Mouse (Mus musculus): Measurements from ENCODE around the gene Hmgb1. TPM values are rescaled to one million over a fixed set of nuclear protein-coding genes. Genes with fewer than 3 reads are reported as not detected.
A peak's percentile ranks its signal among the peaks of the same experiment; 100 is the strongest.

Gene Hmgb1
- polyA plus RNA-seq, 1 experiment from 2014 or later = 1,278 TPM

GRCm38 (mm10) chr5:149036920-149037319 lies 147.4 kb downstream of the Hmgb1 start:
- H3K9me3 ChIP-seq (ENCODE audit: control insufficient read depth, low read length) = peaks cover 9% of the 10 kb centered on the region; the same call in 1 of the 2 replicates
- DNase-seq (ENCODE audit: low spot score) (no peak), ATAC-seq (replicated peaks; ENCODE audit: low FRiP score) (no peak)
- no peaks in the 10 kb centered on the region for H3K36me3 ChIP-seq (ENCODE audit: control insufficient read depth, insufficient read depth, low read length)
- H3K4me3 ChIP-seq (ENCODE audit: low read depth, low read length) = no peak overlapping the region
- no peaks in the 10 kb centered on the region for H3K27me3 ChIP-seq (replicated peaks; ENCODE audit: control insufficient read depth, insufficient read depth, low read length)
- H3K27ac ChIP-seq (ENCODE audit: low read depth, low read length) = no peak overlapping the region
- H3K9ac ChIP-seq (ENCODE audit: low read depth, low read length) = no peak overlapping the region
- 85% methylated on average over 3 of the region's 3 CpGs for WGBS
- H3K4me2 ChIP-seq = no peak overlapping the region
- no peaks in the 10 kb centered on the region for H3K4me1 ChIP-seq (replicated peaks; ENCODE audit: control insufficient read depth, insufficient read depth, low read length)

- ATAC-seq (replicated peaks; ENCODE audit: low FRiP score) = no peak
- 89% methylated on average over 4 of the region's 4 CpGs for WGBS
These were observed 151.9 kb downstream of the Hmgb1 start for GRCm38 (mm10) chr5:149032438-149032837.

DNA sequence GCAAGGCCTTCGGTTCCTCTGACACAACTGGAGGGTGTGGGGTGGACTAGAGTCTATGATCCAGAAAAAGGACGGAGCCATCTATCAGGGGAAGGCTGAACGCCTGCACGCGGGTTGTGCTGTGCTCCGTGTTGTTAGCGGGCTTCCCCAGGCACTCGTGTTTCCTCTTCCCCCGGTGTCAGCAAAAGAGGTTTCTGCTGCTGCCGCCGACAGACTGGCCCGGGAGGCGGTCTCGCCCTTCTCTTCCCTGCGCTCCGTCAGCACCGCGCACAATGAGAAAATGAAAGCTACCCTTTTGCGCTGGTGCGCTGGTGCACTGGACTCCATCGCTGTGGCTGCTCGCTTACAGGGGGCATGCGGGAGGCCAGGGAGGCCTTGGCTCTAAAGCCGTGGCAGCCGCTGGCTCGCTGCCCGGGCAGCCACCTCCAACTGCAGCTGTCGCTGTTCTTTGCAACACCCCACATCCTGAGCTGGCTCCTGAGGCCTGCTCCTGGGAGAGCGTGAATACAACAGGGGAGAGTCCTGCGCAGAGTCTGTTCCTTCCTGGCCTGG lies 153.0 kb downstream of the Hmgb1 start:
- peak; percentile 72 for DNase-seq (ENCODE audit: low spot score)
- no peaks in the 10 kb centered on the region for H3K9me3 ChIP-seq (ENCODE audit: control insufficient read depth, low read length)
- WGBS = 5% methylated on average over 30 of the region's 30 CpGs
- H3K4me3 ChIP-seq (ENCODE audit: low read depth, low read length) = peak overlapping the region; percentile 46
- peaks cover 6% of the 10 kb centered on the region for H3K4me1 ChIP-seq (replicated peaks; ENCODE audit: control insufficient read depth, insufficient read depth, low read length)
- no peaks in the 10 kb centered on the region for H3K36me3 ChIP-seq (ENCODE audit: control insufficient read depth, insufficient read depth, low read length)
- peak overlapping the region; percentile 14 for H3K27ac ChIP-seq (ENCODE audit: low read depth, low read length)
- no peaks in the 10 kb centered on the region for H3K27me3 ChIP-seq (replicated peaks; ENCODE audit: control insufficient read depth, insufficient read depth, low read length)
- peak; percentile 63 for ATAC-seq (replicated peaks; ENCODE audit: low FRiP score)
- H3K9ac ChIP-seq (ENCODE audit: low read depth, low read length) = peak overlapping the region; percentile 65
- peak overlapping the region; percentile 63 for H3K4me2 ChIP-seq

More at GRCm38 (mm10) chr5:149032438-149032837, 151.9 kb downstream of the Hmgb1 start:
- peaks cover 6% of the 10 kb centered on the region for H3K4me1 ChIP-seq (replicated peaks; ENCODE audit: control insufficient read depth, insufficient read depth, low read length)
- no peak overlapping the region for H3K9ac ChIP-seq (ENCODE audit: low read depth, low read length)
- no peaks in the 10 kb centered on the region for H3K27me3 ChIP-seq (replicated peaks; ENCODE audit: control insufficient read depth, insufficient read depth, low read length)
- H3K9me3 ChIP-seq (ENCODE audit: control insufficient read depth, low read length) = peaks cover 6% of the 10 kb centered on the region; the same call in 1 of the 2 replicates
- no peak overlapping the region for H3K27ac ChIP-seq (ENCODE audit: low read depth, low read length)
- H3K4me2 ChIP-seq = no peak overlapping the region
- DNase-seq (ENCODE audit: low spot score) = no peak
- H3K36me3 ChIP-seq (ENCODE audit: control insufficient read depth, insufficient read depth, low read length) = no peaks in the 10 kb centered on the region
- H3K4me3 ChIP-seq (ENCODE audit: low read depth, low read length) = no peak overlapping the region

- ATAC-seq (replicated peaks; ENCODE audit: low FRiP score) (no peak), DNase-seq (ENCODE audit: low spot score) (no peak)
- WGBS = 58% methylated on average over 2 of the region's 2 CpGs
- H3K9me3 ChIP-seq (ENCODE audit: control insufficient read depth, low read length) = no peaks in the 10 kb centered on the region
- H3K27me3 ChIP-seq (replicated peaks; ENCODE audit: control insufficient read depth, insufficient read depth, low read length) = no peaks in the 10 kb centered on the region
- no peaks in the 10 kb centered on the region for H3K36me3 ChIP-seq (ENCODE audit: control insufficient read depth, insufficient read depth, low read length)
- H3K4me2 ChIP-seq = no peak overlapping the region
- H3K27ac ChIP-seq (ENCODE audit: low read depth, low read length) = no peak overlapping the region
- peaks cover 6% of the 10 kb centered on the region for H3K4me1 ChIP-seq (replicated peaks; ENCODE audit: control insufficient read depth, insufficient read depth, low read length)
- H3K4me3 ChIP-seq (ENCODE audit: low read depth, low read length) = no peak overlapping the region
- H3K9ac ChIP-seq (ENCODE audit: low read depth, low read length) = no peak overlapping the region
These were observed 154.2 kb downstream of the Hmgb1 start for GRCm38 (mm10) chr5:149030103-149030502.

- H3K4me3 ChIP-seq (ENCODE audit: low read depth, low read length) = no peak overlapping the region
- 21% methylated on average over 5 of the region's 5 CpGs for WGBS
These were observed 155.9 kb downstream of the Hmgb1 start for GRCm38 (mm10) chr5:149028394-149028793.

DNA sequence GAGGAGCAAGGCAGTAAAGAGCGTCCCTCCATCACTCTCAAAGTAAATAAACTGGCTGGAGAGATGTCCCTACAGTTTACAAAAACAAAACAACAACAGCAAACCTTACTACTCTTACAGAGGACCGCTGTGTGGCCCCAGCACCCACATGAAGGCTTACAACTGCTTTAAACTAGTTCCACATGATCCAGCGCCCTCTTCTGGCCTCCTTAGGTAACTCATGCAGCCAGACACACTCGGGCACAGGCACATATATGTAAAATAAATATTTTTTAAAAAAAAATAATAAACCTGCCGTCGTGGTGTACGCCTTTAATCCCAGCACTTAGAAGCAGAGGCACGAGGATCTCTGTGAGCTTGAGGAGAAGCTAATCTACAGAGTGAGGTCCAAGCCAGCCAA lies 156.9 kb downstream of the Hmgb1 start:
- no peak overlapping the region for H3K4me2 ChIP-seq
- H3K27me3 ChIP-seq (replicated peaks; ENCODE audit: control insufficient read depth, insufficient read depth, low read length) = no peaks in the 10 kb centered on the region
- no peaks in the 10 kb centered on the region for H3K36me3 ChIP-seq (ENCODE audit: control insufficient read depth, insufficient read depth, low read length)
- no peak overlapping the region for H3K27ac ChIP-seq (ENCODE audit: low read depth, low read length)
- H3K9me3 ChIP-seq (ENCODE audit: control insufficient read depth, low read length) = no peaks in the 10 kb centered on the region
- WGBS = 75% methylated on average over 8 of the region's 8 CpGs
- no peak overlapping the region for H3K9ac ChIP-seq (ENCODE audit: low read depth, low read length)
- DNase-seq (ENCODE audit: low spot score) (no peak), ATAC-seq (replicated peaks; ENCODE audit: low FRiP score) (no peak)
- H3K4me3 ChIP-seq (ENCODE audit: low read depth, low read length) = no peak overlapping the region
- peaks cover 6% of the 10 kb centered on the region for H3K4me1 ChIP-seq (replicated peaks; ENCODE audit: control insufficient read depth, insufficient read depth, low read length)

More at GRCm38 (mm10) chr5:149028394-149028793, 155.9 kb downstream of the Hmgb1 start:
- H3K4me2 ChIP-seq = no peak overlapping the region
- no peak for ATAC-seq (replicated peaks; ENCODE audit: low FRiP score)
- H3K27me3 ChIP-seq (replicated peaks; ENCODE audit: control insufficient read depth, insufficient read depth, low read length) = no peaks in the 10 kb centered on the region
- H3K36me3 ChIP-seq (ENCODE audit: control insufficient read depth, insufficient read depth, low read length) = no peaks in the 10 kb centered on the region
- H3K27ac ChIP-seq (ENCODE audit: low read depth, low read length) = no peak overlapping the region
- H3K9ac ChIP-seq (ENCODE audit: low read depth, low read length) = no peak overlapping the region
- DNase-seq (ENCODE audit: low spot score) = no peak
- H3K9me3 ChIP-seq (ENCODE audit: control insufficient read depth, low read length) = no peaks in the 10 kb centered on the region
- peaks cover 6% of the 10 kb centered on the region for H3K4me1 ChIP-seq (replicated peaks; ENCODE audit: control insufficient read depth, insufficient read depth, low read length)

DNA sequence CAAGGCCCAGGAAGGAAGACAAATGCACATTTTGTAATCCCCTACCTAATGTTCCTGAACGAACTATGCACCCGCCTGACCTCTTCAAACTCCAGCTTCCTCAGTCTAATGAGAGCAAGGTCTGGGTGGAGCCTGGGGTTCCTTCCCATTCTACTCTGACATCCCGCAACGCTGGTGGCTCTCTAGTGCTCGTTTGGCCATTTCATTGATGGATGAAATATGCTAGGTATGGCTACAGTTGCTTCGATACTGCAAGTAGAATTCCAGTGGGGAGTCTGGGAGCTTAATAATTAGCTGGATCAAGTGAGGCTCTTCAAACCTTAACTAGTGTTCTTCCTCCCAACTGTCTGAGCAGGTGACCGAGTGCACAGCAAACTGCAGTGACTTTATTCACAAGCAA lies 163.2 kb downstream of the Hmgb1 start:
- DNase-seq (ENCODE audit: low spot score) (no peak), ATAC-seq (replicated peaks; ENCODE audit: low FRiP score) (no peak)
- WGBS = 41% methylated on average over 7 of the region's 7 CpGs
- H3K36me3 ChIP-seq (ENCODE audit: control insufficient read depth, insufficient read depth, low read length) = no peaks in the 10 kb centered on the region
- H3K27me3 ChIP-seq (replicated peaks; ENCODE audit: control insufficient read depth, insufficient read depth, low read length) = no peaks in the 10 kb centered on the region
- H3K4me2 ChIP-seq = peak overlapping the region; percentile 48; the same call in 1 of the 2 replicates
- no peak overlapping the region for H3K27ac ChIP-seq (ENCODE audit: low read depth, low read length)
- H3K9me3 ChIP-seq (ENCODE audit: control insufficient read depth, low read length) = no peaks in the 10 kb centered on the region
- H3K4me3 ChIP-seq (ENCODE audit: low read depth, low read length) = no peak overlapping the region
- no peak overlapping the region for H3K9ac ChIP-seq (ENCODE audit: low read depth, low read length)
- peaks cover 9% of the 10 kb centered on the region for H3K4me1 ChIP-seq (replicated peaks; ENCODE audit: control insufficient read depth, insufficient read depth, low read length)

DNA sequence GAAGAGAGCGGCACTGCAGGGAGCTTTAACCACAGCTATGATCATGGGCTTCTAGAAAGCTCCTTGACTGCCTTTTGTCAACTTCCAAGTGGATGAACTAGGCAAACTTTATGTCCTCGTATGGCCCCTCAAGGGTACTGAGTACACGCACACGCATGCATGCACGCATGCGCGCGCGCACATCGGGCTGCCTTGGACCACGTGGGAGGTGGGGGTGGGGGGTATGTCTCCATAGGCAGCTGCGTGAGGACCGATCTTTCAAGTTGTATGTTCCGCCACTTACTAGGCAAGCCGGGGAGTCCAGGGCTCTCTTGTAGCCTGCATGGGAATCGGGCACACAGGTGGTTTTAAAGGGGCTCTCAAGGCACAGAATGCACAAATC lies 163.6 kb downstream of the Hmgb1 start:
- DNase-seq (ENCODE audit: low spot score) (no peak), ATAC-seq (replicated peaks; ENCODE audit: low FRiP score) (no peak)
- Histone ChIP-seq H3K36me3 (ENCODE audit: control insufficient read depth, insufficient read depth, low read length) (no peaks in the 10 kb centered on the region), H3K9me3 (ENCODE audit: control insufficient read depth, low read length) (no peaks in the 10 kb centered on the region), H3K27me3 (replicated peaks; ENCODE audit: control insufficient read depth, insufficient read depth, low read length) (no peaks in the 10 kb centered on the region), H3K4me3 (ENCODE audit: low read depth, low read length) (no peak overlapping the region), H3K27ac (ENCODE audit: low read depth, low read length) (no peak overlapping the region), H3K4me1 (replicated peaks; ENCODE audit: control insufficient read depth, insufficient read depth, low read length) (peaks cover 12% of the 10 kb centered on the region), H3K9ac (ENCODE audit: low read depth, low read length) (no peak overlapping the region), H3K4me2 (peak overlapping the region; percentile 48)
- WGBS = 58% methylated on average over 16 of the region's 16 CpGs

DNA sequence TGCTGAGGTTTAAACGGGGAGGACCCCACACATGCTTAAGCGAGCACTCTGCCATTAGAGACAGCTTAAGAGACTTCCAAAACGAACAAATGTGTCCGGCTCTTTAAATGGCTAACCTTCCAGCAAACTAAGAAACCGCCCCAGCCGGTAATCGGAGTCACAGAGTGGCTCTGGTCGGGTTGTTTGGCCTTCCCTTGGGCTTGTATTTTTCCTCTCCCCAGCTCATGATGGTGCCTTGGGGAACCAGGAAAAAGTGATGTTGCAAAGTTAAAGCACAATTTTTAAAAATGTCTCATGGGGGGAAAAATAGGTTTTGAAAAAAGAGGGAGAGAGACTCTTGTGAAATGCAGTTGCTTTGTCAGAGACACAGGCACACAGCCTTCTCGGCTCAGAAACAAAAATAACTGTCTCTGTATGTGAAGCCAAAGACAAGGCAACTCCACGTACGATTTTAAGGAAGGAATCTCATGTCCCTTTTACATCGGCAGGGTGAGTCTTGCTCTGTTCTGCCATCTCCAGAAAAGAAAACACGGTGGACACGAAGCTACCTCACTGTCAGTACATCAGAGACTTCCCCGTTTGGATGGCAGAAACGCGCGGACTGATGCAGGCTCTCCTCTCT lies 164.1 kb downstream of the Hmgb1 start:
- H3K4me1 ChIP-seq (replicated peaks; ENCODE audit: control insufficient read depth, insufficient read depth, low read length) = peaks cover 12% of the 10 kb centered on the region
- WGBS = 52% methylated on average over 18 of the region's 18 CpGs
- no peaks in the 10 kb centered on the region for H3K36me3 ChIP-seq (ENCODE audit: control insufficient read depth, insufficient read depth, low read length)
- peak overlapping the region; percentile 48 for H3K4me2 ChIP-seq
- ATAC-seq (replicated peaks; ENCODE audit: low FRiP score) = no peak
- H3K4me3 ChIP-seq (ENCODE audit: low read depth, low read length) = no peak overlapping the region
- no peaks in the 10 kb centered on the region for H3K27me3 ChIP-seq (replicated peaks; ENCODE audit: control insufficient read depth, insufficient read depth, low read length)
- no peaks in the 10 kb centered on the region for H3K9me3 ChIP-seq (ENCODE audit: control insufficient read depth, low read length)
- H3K9ac ChIP-seq (ENCODE audit: low read depth, low read length) = 0 out of 2 replicates have a peak overlapping the region, but pooled peaks have one; percentile 30
- H3K27ac ChIP-seq (ENCODE audit: low read depth, low read length) = no peak overlapping the region
- DNase-seq (ENCODE audit: low spot score) = no peak
